Mouse (Mus musculus): ENCODE data around the gene Vmn2r77. TPM values are rescaled to one million over a fixed set of nuclear protein-coding genes. Genes with fewer than 3 reads are reported as not detected.
"Not testable (repeated sequence)": the region's sequence is repeated elsewhere in the genome, so short reads cannot be mapped to it uniquely, and the experiment has no call there.

Vmn2r77 gene
- total RNA-seq (2015) = not detected in 2 replicates
- not detected in 2 replicates for total RNA-seq (2017)

DNA sequence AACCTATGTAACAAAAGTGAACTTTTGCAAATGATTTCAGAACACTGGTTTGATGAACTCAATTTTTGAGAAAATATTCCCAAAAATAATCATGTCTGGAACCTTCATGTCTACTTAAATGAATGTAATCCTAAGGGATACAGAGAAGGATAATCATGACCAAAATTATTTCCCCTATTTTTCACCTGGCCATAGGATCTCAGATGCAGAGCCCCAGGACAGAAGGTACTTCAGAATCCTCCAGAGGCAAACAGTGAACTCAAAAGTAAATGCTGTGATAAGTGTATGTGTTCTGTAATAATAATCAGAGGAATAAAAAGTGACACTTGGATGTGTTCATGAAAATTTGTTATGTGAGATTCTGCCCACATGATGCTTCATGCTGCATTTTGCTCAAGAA lies at the start of gene Vmn2r77:
Gene Vmn2r77 (plus strand): TSS at position 301 of the 400 bp plus-strand sequence.
- no peak for ATAC-seq (ENCODE audit: poor library complexity, severe bottlenecking)

DNA sequence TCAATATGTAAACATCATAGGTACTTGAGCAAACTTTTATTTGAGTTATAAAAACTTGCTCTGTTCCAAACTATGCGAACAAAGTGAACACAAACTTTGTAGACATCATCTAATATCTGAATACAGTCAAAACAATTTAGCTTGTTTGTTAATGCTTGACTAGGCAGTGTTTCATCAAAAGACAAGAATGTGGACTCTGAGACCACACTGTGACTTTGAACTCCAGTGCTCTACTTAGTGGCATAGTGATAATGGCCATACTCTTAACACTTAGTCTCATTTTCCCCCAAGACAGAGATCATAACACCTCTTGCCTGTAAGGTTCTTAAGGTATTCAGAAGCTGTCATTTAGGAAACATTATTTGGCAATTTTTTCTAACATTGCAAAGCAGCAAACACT lies 34.1 kb upstream of the Vmn2r77 start:
- ATAC-seq (ENCODE audit: poor library complexity, severe bottlenecking) = no peak

DNA sequence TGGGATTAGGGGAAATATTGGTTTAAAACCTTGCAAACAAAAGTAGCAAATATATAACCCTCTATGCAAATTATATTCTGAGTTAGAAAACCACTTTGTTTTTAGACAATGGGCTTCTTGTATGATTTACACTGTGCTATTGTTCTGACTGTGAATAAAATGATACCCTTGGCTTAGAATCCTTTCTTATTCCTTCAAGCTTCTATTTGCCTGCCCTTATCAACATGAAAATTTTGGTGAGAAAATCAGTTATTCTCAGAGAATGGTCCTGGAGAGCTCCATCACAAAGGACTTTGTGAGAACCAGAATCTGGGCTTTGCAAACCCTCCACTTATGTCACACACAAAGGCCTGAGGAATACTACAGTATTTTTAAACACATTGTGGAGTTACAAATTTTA lies 30.2 kb upstream of the Vmn2r77 start:
- no peak for ATAC-seq (ENCODE audit: poor library complexity, severe bottlenecking)

DNA sequence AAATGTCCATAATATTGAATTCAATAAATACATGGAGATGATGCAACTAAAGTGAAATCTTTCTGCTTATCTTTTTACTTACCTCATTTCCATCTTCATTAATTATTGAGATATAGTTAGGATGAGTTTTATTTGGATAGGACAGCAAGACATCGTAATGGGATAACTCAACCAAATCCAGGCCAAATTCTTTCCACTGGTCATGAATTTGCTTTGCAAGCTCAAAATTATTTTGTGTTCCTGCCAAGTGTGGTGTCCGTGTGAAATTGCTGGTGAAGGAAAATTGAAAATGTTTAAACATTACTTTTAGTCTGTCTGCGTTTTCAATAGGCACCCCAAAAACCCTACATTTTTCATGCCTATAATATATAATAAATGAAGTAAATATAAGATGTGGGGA lies 23.2 kb upstream of the Vmn2r77 start:
- ATAC-seq (ENCODE audit: poor library complexity, severe bottlenecking) = no peak

DNA sequence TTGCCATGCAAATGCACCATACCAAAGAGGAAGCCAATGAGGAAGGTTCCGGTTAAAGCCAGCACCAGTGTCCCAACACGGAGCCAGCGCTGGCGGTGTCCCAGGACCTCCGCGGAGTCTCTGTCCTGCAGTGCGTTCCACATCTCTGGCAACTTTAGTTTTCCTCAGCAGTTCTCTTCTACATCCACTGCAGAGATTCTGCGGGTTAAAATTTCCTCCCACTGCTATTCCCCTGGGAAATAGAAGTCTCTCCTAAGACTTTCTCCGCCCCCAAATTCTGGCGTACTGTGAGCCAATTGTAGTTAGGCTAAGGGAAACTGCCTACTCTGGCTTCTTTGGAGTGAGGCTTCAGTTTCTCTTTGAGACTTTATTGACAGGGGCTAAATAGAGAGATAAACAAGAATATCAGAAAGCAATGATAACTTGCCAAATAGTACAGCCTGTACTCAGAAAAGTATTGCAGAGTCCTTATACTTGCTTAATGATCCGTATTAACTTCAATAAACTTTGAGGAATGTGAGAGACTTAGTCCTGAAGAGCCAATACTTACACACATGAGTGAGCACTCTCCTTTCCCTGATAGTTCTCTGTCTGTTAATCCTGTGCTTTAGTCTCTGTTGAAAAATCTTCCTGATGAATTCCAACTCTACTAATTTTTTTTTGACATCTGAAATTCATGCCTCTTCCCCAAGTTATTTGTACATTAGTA lies 19.1 kb upstream of the Vmn2r77 start, which contains the start of gene Folh1:
Gene Folh1 (minus strand): TSS at position 327 of the 709 bp plus-strand sequence.
- no peak for ATAC-seq (ENCODE audit: poor library complexity, severe bottlenecking)

DNA sequence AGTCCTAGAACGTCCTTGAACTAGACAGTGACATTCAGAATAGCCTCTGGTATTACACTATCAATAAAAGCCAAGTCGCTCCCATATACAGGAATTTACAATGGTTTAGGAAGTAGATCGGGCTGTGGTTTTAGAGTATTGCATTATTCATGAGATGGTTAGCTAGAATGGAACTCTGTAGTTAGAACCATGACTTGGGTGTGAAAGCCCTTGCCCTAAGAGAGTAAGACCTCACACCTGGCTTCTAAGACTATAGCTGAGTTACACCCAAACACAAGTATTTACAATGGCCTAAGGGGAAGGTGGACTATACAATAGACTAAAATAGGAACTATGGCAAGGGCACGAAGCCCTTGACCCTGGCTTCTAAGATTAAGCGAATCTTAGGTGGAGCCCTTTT lies 20.4 kb downstream of the Vmn2r77 start:
- not testable (repeated sequence) for ATAC-seq (ENCODE audit: poor library complexity, severe bottlenecking)

DNA sequence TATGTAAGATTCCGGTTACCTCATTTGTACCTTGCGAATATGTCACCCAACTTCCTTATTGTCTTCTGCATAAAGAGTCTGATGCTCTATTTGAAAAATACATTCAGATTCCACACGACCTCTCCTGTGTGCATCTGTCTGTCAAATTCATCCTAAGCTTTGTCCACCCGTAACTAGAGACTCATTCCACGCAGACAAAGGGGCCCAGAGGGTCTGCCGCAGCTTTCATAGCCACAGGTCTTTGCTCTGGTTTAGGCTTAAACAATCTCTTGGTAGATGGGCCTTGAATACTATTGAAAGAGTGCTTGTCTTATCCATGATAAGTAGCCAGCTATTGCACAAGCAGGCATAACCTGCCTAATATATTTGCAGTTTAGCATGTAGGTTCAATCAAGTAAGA lies 20.9 kb downstream of the Vmn2r77 start:
- not testable (repeated sequence) for ATAC-seq (ENCODE audit: poor library complexity, severe bottlenecking)

DNA sequence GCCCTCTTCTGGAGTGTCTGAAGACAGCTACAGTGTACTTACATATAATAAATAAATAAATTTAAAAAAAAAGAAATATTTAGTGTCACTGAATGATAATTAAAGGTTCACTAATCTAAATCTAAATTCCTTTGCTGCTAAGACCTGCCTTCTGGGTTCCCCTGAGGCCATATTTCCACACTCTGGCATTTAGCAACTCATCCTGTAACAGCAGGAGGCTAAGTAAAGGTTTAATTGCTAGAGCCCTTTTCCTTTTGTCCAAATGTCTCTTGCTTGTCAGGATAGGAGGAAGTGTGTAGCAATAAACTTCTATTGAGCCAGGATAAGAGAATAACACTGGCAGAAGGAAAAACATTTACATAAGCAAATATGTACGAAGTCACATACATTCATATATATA lies 21.6 kb downstream of the Vmn2r77 start:
- no peak for ATAC-seq (ENCODE audit: poor library complexity, severe bottlenecking)

Other genes with a start within 250 kb of the Vmn2r77 start
- gene Olfr295, start 211.2 kb upstream of the Vmn2r77 start, total RNA-seq (2015) = not detected in 2 replicates
- gene Olfr295, start 211.2 kb upstream of the Vmn2r77 start, total RNA-seq (2017) = not detected in 2 replicates
- gene Olfr294, start 178.4 kb upstream of the Vmn2r77 start, total RNA-seq (2015) = not detected in 2 replicates
- not detected in 2 replicates for gene Olfr294, start 178.4 kb upstream of the Vmn2r77 start, total RNA-seq (2017)
- gene Olfr293, start 146.0 kb upstream of the Vmn2r77 start, total RNA-seq (2015) = not detected in 2 replicates
- gene Olfr293, start 146.0 kb upstream of the Vmn2r77 start, total RNA-seq (2017) = not detected in 2 replicates
- not detected in 2 replicates for gene Olfr292, start 106.7 kb upstream of the Vmn2r77 start, total RNA-seq (2015)
- gene Olfr292, start 106.7 kb upstream of the Vmn2r77 start, total RNA-seq (2017) = not detected in 2 replicates
- not detected in 2 replicates for gene Folh1, start 19.1 kb upstream of the Vmn2r77 start, total RNA-seq (2015)
- not detected in 2 replicates for gene Folh1, start 19.1 kb upstream of the Vmn2r77 start, total RNA-seq (2017)
- not detected in 2 replicates for gene Vmn2r78, start 120.1 kb downstream of the Vmn2r77 start, total RNA-seq (2015)
- not detected in 2 replicates for gene Vmn2r78, start 120.1 kb downstream of the Vmn2r77 start, total RNA-seq (2017)
- 0.02 TPM in 1 of 2 replicates, not detected in the other for gene Vmn2r79, start 201.1 kb downstream of the Vmn2r77 start, total RNA-seq (2015)
- gene Vmn2r79, start 201.1 kb downstream of the Vmn2r77 start, total RNA-seq (2017) = not detected in 2 replicates